Mouse (Mus musculus) E14TG2a.4 (cell line): ENCODE results near the gene Sgsh.

Experiments used
- H3K27me3 ChIP-seq: 2 replicates; pipeline ENCODE4 v1.6.1; 2014; ENCODE audit warnings: low read length, control low read depth; ENCODE audit not compliant: insufficient read depth
- H3K36me3 ChIP-seq: 2 replicates; pipeline ENCODE4 v1.6.1; 2014; ENCODE audit warnings: low read length, control low read depth; ENCODE audit not compliant: insufficient read depth
- H3K4me1 ChIP-seq: replicated peaks from 2 replicates; pipeline ENCODE4 v1.6.1; 2014; ENCODE audit warnings: low read depth, low read length, control low read depth
- H3K4me3 ChIP-seq: replicated peaks from 2 replicates; pipeline ENCODE4 v1.5.1; 2014; ENCODE audit warnings: mild to moderate bottlenecking, low read length
- H3K9me3 ChIP-seq: 2 replicates; pipeline ENCODE4 v1.6.1; 2014; ENCODE audit warnings: low read length, control low read depth
- CTCF ChIP-seq: conservative IDR thresholded peaks from 2 replicates; pipeline ENCODE4 v1.5.1; 2014; ENCODE audit warnings: low read length
- NANOG ChIP-seq: IDR thresholded peaks from 2 replicates; pipeline ENCODE4 v1.6.1; 2014; ENCODE audit warnings: borderline replicate concordance, low read length, mixed read lengths
- POU5F1 ChIP-seq: IDR thresholded peaks from 2 replicates; pipeline ENCODE4 v1.6.1; 2014; ENCODE audit warnings: low read length, borderline replicate concordance

Sgsh gene

DNA sequence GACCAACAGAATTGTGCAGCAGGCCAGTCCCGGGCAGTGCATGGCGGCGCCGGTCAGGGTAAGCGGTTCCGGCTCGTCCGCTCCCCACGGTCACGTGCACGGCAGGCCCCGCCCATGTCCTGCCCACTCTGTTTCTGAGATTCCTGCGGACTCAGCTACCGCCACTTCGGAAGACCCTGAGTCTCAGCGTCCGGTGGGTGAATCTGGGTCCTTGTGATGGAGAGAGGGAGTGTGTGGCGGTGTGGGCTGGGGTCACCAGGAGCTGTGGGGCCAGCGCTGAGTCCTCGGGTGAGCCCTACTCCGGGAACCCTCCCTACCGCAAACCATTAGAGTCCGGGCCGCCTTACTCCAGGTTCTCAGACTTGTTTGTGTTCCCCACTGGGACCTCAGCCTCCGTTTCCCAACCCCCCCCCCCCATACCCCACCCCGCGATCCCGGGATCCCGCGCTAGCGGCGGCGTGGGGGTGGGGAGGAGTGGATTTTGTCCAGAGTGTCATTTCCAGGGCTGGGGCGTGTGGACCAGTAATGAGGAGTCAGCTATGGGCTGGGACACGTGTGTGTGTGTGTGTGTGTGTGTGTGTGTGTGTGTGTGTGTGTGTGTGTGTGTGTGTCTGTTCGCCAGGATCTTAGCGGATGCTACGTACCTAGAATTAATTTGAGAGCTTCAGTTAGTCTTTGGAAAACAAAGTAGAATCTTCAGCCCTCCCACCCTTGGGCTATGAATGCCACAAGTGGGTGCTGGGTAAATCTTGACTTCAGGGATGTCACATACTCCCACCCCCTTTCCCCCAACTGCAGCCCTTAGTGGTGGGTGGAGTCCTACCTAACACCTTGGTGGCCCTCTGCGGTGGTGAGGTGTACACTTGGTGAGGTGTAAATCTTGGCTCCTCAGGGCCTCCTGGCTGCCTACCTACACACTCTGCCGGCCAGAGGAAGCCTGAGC is at the start of gene Sgsh, which contains the start of gene Slc26a11:
Sgsh (minus strand) TSS at position 94 of the 943 bp plus-strand sequence.
Slc26a11 (plus strand) TSS at position 115 of the 943 bp plus-strand sequence.
- Histone ChIP-seq H3K4me1 (peaks cover 35% of the 10 kb centered on the region), H3K9me3 (no peaks in the 10 kb centered on the region), H3K4me3 (peak within 1 kb of the TSS; percentile 84), H3K36me3 (peaks cover 5% of the 10 kb centered on the region; the same call in 1 of the 2 replicates), H3K27me3 (peaks cover 38% of the 10 kb centered on the region)
- TF ChIP-seq CTCF (no peak), NANOG (no peak), POU5F1 (no peak)

DNA sequence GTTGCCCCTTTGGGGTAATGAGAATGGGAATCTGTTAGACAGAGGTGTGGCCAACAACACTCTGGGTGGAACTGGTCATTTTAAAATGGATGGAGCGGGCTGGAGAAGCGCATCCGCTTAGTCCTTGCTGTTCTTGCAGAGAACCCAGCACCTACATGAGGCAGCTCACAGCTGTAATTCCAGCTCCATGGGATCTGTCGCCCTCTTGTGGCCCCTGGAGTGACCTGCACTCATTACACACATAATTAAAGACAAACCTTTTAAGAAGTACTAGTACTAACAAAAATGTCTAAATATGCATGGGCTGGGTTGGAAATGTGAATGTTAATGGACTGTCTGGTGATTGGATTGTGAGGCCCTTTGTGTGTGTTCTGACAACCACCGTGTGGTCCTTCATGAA is 49.3 kb upstream of the Sgsh start:
- peak; percentile 95 for TF ChIP-seq CTCF
- no peak for TF ChIP-seq POU5F1
- Histone ChIP-seq H3K4me1 (peaks cover 75% of the 10 kb centered on the region), H3K27me3 (peaks cover 4% of the 10 kb centered on the region), H3K9me3 (no peaks in the 10 kb centered on the region), H3K36me3 (peaks cover 44% of the 10 kb centered on the region), H3K4me3 (no peak overlapping the region)

GRCm38 (mm10) chr11:119402501-119403160 is 47.3 kb upstream of the Sgsh start:
- H3K36me3 ChIP-seq, result peaks cover 40% of the 10 kb centered on the region
- TF ChIP-seq POU5F1, result no peak
- no peak for TF ChIP-seq CTCF
- TF ChIP-seq NANOG, result no peak
- H3K27me3 ChIP-seq, result peaks cover 11% of the 10 kb centered on the region
- peaks cover 72% of the 10 kb centered on the region for H3K4me1 ChIP-seq
- H3K4me3 ChIP-seq, result peak overlapping the region; percentile 8
- no peaks in the 10 kb centered on the region for H3K9me3 ChIP-seq

- Histone ChIP-seq H3K36me3 (peaks cover 14% of the 10 kb centered on the region; the same call in 1 of the 2 replicates), H3K9me3 (no peaks in the 10 kb centered on the region)
- TF ChIP-seq CTCF (no peak), NANOG (no peak), POU5F1 (no peak)
Observed at GRCm38 (mm10) chr11:119396461-119396860, 41.1 kb upstream of the Sgsh start.

DNA sequence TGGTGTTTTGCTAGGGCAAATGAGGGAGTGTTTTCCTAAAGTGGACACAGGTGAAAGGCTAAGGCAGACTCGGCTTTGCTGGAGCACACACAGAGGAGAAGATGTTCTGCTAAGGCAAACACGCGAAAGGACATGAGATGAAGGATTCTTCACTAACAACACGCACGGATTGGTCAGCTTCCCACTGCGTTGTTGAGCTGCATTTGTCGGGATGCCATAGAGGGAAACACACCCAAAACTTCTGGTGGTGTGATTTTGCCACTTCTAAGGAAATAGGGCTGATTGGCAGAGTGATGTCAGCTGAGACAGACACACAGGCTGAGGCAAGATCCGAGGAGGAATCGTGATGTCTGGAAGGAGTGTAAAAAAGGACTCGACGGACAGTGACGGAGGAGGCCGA is 40.6 kb upstream of the Sgsh start:
- H3K4me3 ChIP-seq, result peak overlapping the region; percentile 58
- H3K4me1 ChIP-seq, result peaks cover 70% of the 10 kb centered on the region
- TF ChIP-seq NANOG (no peak), CTCF (no peak), POU5F1 (no peak)
- H3K9me3 ChIP-seq, result no peaks in the 10 kb centered on the region
- peaks cover 46% of the 10 kb centered on the region for H3K27me3 ChIP-seq
- peaks cover 14% of the 10 kb centered on the region; the same call in 1 of the 2 replicates for H3K36me3 ChIP-seq

More at GRCm38 (mm10) chr11:119396461-119396860, 41.1 kb upstream of the Sgsh start:
- Histone ChIP-seq H3K4me3 (peak overlapping the region; percentile 58), H3K4me1 (peaks cover 70% of the 10 kb centered on the region), H3K27me3 (peaks cover 41% of the 10 kb centered on the region)

- H3K27me3 ChIP-seq, result peaks cover 52% of the 10 kb centered on the region
- peaks cover 73% of the 10 kb centered on the region for H3K4me1 ChIP-seq
- peak overlapping the region; percentile 58 for H3K4me3 ChIP-seq
- no peaks in the 10 kb centered on the region for H3K9me3 ChIP-seq
- H3K36me3 ChIP-seq, result peaks cover 13% of the 10 kb centered on the region; the same call in 1 of the 2 replicates
- TF ChIP-seq NANOG (peak; percentile 99), CTCF (no peak), POU5F1 (peak; percentile 89)
Observed at GRCm38 (mm10) chr11:119395394-119395793, 40.1 kb upstream of the Sgsh start.

- peaks cover 4% of the 10 kb centered on the region; the same call in 1 of the 2 replicates for H3K36me3 ChIP-seq
- TF ChIP-seq CTCF (no peak), POU5F1 (no peak), NANOG (no peak)
- no peaks in the 10 kb centered on the region for H3K9me3 ChIP-seq
- H3K4me3 ChIP-seq, result peak overlapping the region; percentile 58; the same call in 1 of the 2 replicates
- peaks cover 57% of the 10 kb centered on the region for H3K27me3 ChIP-seq
- H3K4me1 ChIP-seq, result peaks cover 84% of the 10 kb centered on the region
Observed at GRCm38 (mm10) chr11:119394210-119394609, 38.9 kb upstream of the Sgsh start.

- no peak for TF ChIP-seq CTCF
- no peak for TF ChIP-seq NANOG
- no peak for TF ChIP-seq POU5F1
- no peaks in the 10 kb centered on the region for H3K9me3 ChIP-seq
- peaks cover 91% of the 10 kb centered on the region for H3K4me1 ChIP-seq
- peaks cover 4% of the 10 kb centered on the region; the same call in 1 of the 2 replicates for H3K36me3 ChIP-seq
- H3K4me3 ChIP-seq, result peak overlapping the region; percentile 69
- H3K27me3 ChIP-seq, result peaks cover 60% of the 10 kb centered on the region
Observed at GRCm38 (mm10) chr11:119393483-119393804, 38.1 kb upstream of the Sgsh start.
